Mouse (Mus musculus): ENCODE measurements around the gene Tanc1.

GRCm38 (mm10) chr2:59588096-59588405, 23.8 kb upstream of the Tanc1 start:
- no peak for TF ChIP-seq GATA1 (IDR thresholded peaks at IDR 0.05; ENCODE audit: borderline replicate concordance, low read length)
- no peak for TF ChIP-seq FLI1 (IDR thresholded peaks at IDR 0.05; ENCODE audit: low read length)
